24 mouse cellular contexts compared by ENCODE assay signal in the genomic region with DNA sequence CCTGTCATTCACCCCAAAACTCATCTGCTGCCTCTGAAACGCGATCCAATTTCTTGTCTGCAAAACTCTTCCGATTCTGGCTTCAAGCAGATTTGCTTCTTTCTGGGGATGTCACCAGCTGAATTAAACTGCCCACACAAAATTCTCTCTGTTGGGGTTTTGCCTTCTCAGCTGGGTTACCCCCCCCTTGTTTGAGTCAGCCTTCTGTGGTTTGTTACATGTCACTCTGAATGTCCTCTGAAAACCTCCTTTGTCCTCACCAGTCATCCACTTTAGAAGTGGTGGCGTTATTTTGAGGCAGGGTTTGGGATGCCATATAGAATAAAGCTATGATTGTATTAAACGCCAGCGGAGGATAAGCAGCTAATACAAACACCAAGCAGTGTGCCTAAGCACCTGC. TPM values are rescaled to one million over a fixed set of nuclear protein-coding genes. Genes with fewer than 3 reads are reported as not detected.
DNase-seq lines count a peak whose midpoint lies in the region; ATAC-seq and TF ChIP-seq lines count a peak whose summit lies in the region.
"Had no signal": no experiment of that assay in that cellular context is flagged by ENCODE, and none has a peak within 500 bp of the region (broad histone marks: within the 10 kb centered on the region; RNA-seq: fewer than 3 reads in every experiment).

No protein-coding gene starts in this region.

- TF ChIP-seq CTCF in liver, postnatal 0 days (IDR thresholded peaks at IDR 0.05; ENCODE audit: low read depth) = no peak

- no peak overlapping the region for H3K9ac ChIP-seq in heart, embryonic 12.5 days
- H3K9ac ChIP-seq in liver, embryonic 12.5 days = 0 out of 2 replicates have a peak overlapping the region, but pooled peaks have one; percentile 6
- H3K9ac ChIP-seq in liver, postnatal 0 days (replicated peaks) = no peak overlapping the region
- H3K9ac ChIP-seq: embryonic facial prominence, embryonic 12.5 days; hindbrain, embryonic 14.5 days; lung, embryonic 15.5 days; midbrain, embryonic 12.5 days; neural tube, embryonic 12.5 days had no signal

- no peak overlapping the region for H3K4me3 ChIP-seq in heart, embryonic 12.5 days
- no peak overlapping the region for H3K4me3 ChIP-seq in liver, embryonic 12.5 days
- H3K4me3 ChIP-seq in liver, postnatal 0 days (ENCODE audit: low read depth, low read length) = no peak overlapping the region
- H3K4me3 ChIP-seq: embryonic facial prominence, embryonic 12.5 days; erythroblast, embryonic 14.5 days; lung, embryonic 15.5 days; midbrain, embryonic 12.5 days; neural tube, embryonic 12.5 days had no signal

- DNase-seq in heart, adult 11 months = peak; percentile 72
- DNase-seq in liver, postnatal 0 days = no peak
- peak; percentile 71 for DNase-seq in Muller cell, postnatal 12 days (ENCODE audit: inconsistent ontology term)
- DNase-seq in telencephalon, adult 2 months (ENCODE audit: low read depth, low spot score) = peak; percentile 80
- no peak for DNase-seq in T-cell, adult 2 months (ENCODE audit: low spot score)
- DNase-seq: adrenal gland, postnatal 25 days; cerebellum, adult 8-10 months; heart, postnatal 36 days; kidney, adult 9 months; kidney, postnatal 36 days; left cerebral cortex, postnatal 4 days; lung, postnatal 4 days; right cerebral cortex, adult 18-20 months; thymus, adult 2 months had no signal

- no peak for ATAC-seq in heart, embryonic 12.5 days (ENCODE audit: insufficient number of reproducible peaks, low FRiP score)
- ATAC-seq in liver, embryonic 12.5 days = no peak
- ATAC-seq in liver, postnatal 0 days = no peak
- ATAC-seq: CD4-positive, CD25-positive, alpha-beta regulatory T cell, adult 4 months; forebrain, embryonic 14.5 days had no signal

- no peak overlapping the region for H3K4me2 ChIP-seq in heart, embryonic 12.5 days
- no peak overlapping the region for H3K4me2 ChIP-seq in liver, embryonic 12.5 days
- no peak overlapping the region for H3K4me2 ChIP-seq in liver, postnatal 0 days (ENCODE audit: low read depth, low read length)
- H3K4me2 ChIP-seq: embryonic facial prominence, embryonic 12.5 days; hindbrain, embryonic 14.5 days; lung, embryonic 15.5 days; midbrain, embryonic 12.5 days; neural tube, embryonic 12.5 days had no signal

- TF ChIP-seq EP300 in liver, postnatal 0 days (IDR thresholded peaks at IDR 0.05; ENCODE audit: low read depth) = no peak

- no peak overlapping the region for H3K27ac ChIP-seq in heart, embryonic 12.5 days (ENCODE audit: poor library complexity, severe bottlenecking)
- H3K27ac ChIP-seq in liver, embryonic 12.5 days = peak overlapping the region; percentile 77
- no peak overlapping the region for H3K27ac ChIP-seq in liver, postnatal 0 days (ENCODE audit: low read depth)
- H3K27ac ChIP-seq: embryonic facial prominence, embryonic 12.5 days; hindbrain, embryonic 14.5 days; lung, embryonic 15.5 days; midbrain, embryonic 12.5 days; neural tube, embryonic 12.5 days had no signal

- 71% methylated on average over 6 of the region's 6 CpGs for WGBS in heart, embryonic 12.5 days
- 83% methylated on average over 6 of the region's 6 CpGs for WGBS in liver, embryonic 12.5 days (ENCODE audit: insufficient replicate concordance)
- 81% methylated on average over 6 of the region's 6 CpGs for WGBS in liver, postnatal 0 days (ENCODE audit: insufficient replicate concordance)

- no peaks in the 10 kb centered on the region for H3K27me3 ChIP-seq in heart, embryonic 12.5 days (replicated peaks)
- H3K27me3 ChIP-seq in liver, embryonic 12.5 days (replicated peaks) = no peaks in the 10 kb centered on the region
- no peaks in the 10 kb centered on the region for H3K27me3 ChIP-seq in liver, postnatal 0 days (ENCODE audit: insufficient read depth, low read length)
- H3K27me3 ChIP-seq: embryonic facial prominence, embryonic 12.5 days; lung, embryonic 15.5 days; neural tube, embryonic 12.5 days had no signal

- H3K36me3 ChIP-seq in heart, embryonic 12.5 days = no peaks in the 10 kb centered on the region
- no peaks in the 10 kb centered on the region for H3K36me3 ChIP-seq in liver, embryonic 12.5 days
- no peaks in the 10 kb centered on the region for H3K36me3 ChIP-seq in liver, postnatal 0 days (replicated peaks; ENCODE audit: insufficient read depth, low read length)
- H3K36me3 ChIP-seq: embryonic facial prominence, embryonic 12.5 days; lung, embryonic 15.5 days; midbrain, embryonic 12.5 days; neural tube, embryonic 12.5 days had no signal

- peaks cover 7% of the 10 kb centered on the region; the same call in 1 of the 2 replicates for H3K4me1 ChIP-seq in heart, embryonic 12.5 days (replicated peaks)
- peaks cover 51% of the 10 kb centered on the region for H3K4me1 ChIP-seq in liver, embryonic 12.5 days
- H3K4me1 ChIP-seq in liver, postnatal 0 days (ENCODE audit: insufficient read depth) = peaks cover 25% of the 10 kb centered on the region

- H3K9me3 ChIP-seq in heart, embryonic 12.5 days (replicated peaks) = no peaks in the 10 kb centered on the region
- no peaks in the 10 kb centered on the region for H3K9me3 ChIP-seq in liver, embryonic 12.5 days (replicated peaks)
- no peaks in the 10 kb centered on the region for H3K9me3 ChIP-seq in liver, postnatal 0 days (ENCODE audit: low read length)
- H3K9me3 ChIP-seq: embryonic facial prominence, embryonic 12.5 days; lung, embryonic 15.5 days; midbrain, embryonic 12.5 days; neural tube, embryonic 12.5 days had no signal

RNA-seq across cellular contexts. Expression of a gene that starts 0.7 kb away (rescaled TPM):
- 43.9 and 47.1 TPM in 2 replicates for polyA plus RNA-seq in heart, embryonic 12.5 days (2016; fragmentation: Nextera tagmentation; extraction: Ambion mirVana)
- 34.7 and 35.8 TPM in 2 replicates for polyA plus RNA-seq in liver, embryonic 12.5 days (2016; fragmentation: Nextera tagmentation; extraction: Ambion mirVana)
- polyA plus RNA-seq in liver, postnatal 0 days (2015; fragmentation: Nextera tagmentation; extraction: Ambion mirVana) = 11.2 and 12.6 TPM in 2 replicates

RNA-seq across cellular contexts. Expression of a gene that starts 3.5 kb away (rescaled TPM):
- 7.5 and 8.6 TPM in 2 replicates for polyA plus RNA-seq in heart, embryonic 12.5 days (2016; fragmentation: Nextera tagmentation; extraction: Ambion mirVana)
- 5.6 and 7.5 TPM in 2 replicates for polyA plus RNA-seq in liver, embryonic 12.5 days (2016; fragmentation: Nextera tagmentation; extraction: Ambion mirVana)
- 3.5 and 4.5 TPM in 2 replicates for polyA plus RNA-seq in liver, postnatal 0 days (2015; fragmentation: Nextera tagmentation; extraction: Ambion mirVana)

Comparison
In these comparisons a context has a peak if more than half of its experiments do, and no peak if none do; other contexts are left out.
1. DNase-seq: peak in heart, adult 11 months (single experiment), Muller cell, postnatal 12 days (single experiment) and telencephalon, adult 2 months (single experiment); none in liver, postnatal 0 days (single experiment) and T-cell, adult 2 months (single experiment).